Mouse (Mus musculus): ENCODE data around the gene 2210011C24Rik. TPM values are rescaled to one million over a fixed set of nuclear protein-coding genes. Genes with fewer than 3 reads are reported as not detected.

2210011C24Rik gene
- polyA plus RNA-seq (2012; rRNA removed): 1.4 and 2.4 TPM in 2 replicates

DNA sequence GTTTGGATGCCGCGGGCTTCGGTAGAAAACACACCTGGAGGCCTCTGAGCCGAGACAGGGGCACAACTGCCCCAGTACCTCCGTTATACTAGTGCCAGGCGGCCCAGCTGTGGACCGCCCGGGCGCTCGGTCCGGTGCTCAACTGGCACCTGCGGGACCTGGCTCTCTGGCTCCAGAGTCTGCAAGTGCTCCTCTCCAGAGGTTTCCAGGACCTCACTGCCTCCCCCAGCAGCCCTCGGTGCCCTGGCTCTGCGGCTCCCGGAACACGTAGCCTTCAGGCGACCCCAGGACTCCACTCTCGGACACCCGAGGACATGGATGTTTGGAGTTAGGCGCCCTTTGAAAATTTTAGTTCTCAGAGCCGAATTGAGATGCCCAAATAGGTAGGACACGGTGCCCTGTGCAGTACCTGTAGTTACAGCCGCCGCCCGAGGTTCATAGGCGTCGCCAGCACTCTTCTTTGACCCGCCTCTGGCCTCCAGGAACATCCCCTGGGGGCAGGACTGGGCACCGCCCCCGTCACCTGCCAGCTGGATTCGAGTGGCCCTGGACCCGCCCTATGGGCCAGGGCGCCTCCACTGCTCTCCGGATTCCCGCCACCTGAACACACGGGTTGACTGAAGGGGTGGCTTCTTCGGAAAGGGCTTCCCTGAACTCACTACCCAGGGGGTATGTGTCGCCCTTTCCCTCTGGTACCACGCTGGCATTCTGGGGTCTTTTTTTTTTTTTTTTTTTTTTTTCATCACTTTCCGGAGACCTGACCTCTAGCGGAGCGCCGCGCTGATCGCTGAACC lies at the start of gene 2210011C24Rik:
Gene 2210011C24Rik, minus strand, starts transcription at position 467 of the 794 bp plus-strand sequence.
- no peak for DNase-seq (ENCODE audit: extremely low spot score in 1 of 2, low spot score in 1 of 2)

DNA sequence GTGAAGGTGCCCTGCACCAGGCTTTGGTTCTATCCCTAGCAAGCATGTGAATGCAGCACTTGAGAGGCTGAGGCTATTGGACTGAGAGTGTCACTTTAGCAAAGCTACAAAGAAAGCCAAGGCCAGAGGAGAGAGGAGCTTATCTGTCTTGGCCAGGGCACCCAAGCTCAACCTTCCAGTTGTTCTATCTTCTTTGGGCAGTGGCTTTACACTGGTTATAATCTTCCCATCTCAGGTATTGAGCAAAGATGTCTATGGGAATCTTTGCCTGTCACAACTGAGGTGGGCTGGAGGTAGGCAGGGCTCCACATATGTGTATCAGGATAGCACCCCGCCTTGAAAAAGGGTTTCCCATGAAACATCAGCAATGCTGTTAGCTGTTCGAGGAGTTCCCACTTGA lies 48.3 kb upstream of the 2210011C24Rik start:
- DNase-seq (ENCODE audit: extremely low spot score in 1 of 2, low spot score in 1 of 2): no peak

DNA sequence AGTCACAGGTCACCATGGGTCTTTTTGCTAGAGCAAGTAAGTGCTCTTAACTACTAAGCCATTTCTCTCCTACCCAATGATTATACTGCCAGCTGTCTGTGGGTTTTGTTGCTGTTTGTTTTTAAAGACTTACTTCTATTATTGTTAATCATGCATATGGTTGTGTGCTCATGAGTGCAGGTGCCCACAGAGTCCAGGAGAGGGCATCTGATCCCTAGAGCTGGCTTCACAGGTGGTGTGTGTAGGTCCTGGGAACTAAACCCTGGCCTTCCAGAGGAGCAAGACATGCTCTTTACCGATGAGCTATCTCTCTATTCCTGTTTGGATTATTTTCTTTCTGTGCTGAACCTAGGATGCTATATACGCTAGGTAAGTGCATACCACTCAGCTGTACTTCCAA lies 47.3 kb upstream of the 2210011C24Rik start:
- no peak for DNase-seq (ENCODE audit: extremely low spot score in 1 of 2, low spot score in 1 of 2)

DNA sequence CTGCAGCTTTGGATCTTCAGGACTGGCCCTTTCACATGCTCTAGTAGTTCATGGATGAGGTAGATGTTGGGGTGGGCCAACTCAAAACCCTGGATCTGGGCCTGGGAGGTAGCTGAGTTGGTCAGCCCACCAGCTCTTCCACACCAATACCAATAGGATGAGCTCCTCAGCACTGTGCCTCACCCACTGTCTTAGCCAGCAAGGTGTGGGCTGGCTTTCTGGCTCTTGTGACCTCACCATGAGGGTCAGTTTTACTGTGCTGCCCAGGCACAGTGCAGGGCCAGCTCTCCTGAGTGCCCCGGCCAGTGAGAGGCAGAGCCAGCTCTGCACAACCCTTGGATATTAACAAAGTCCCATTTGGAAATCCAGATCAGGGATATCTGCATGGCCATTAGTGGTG lies 45.9 kb upstream of the 2210011C24Rik start:
- DNase-seq (ENCODE audit: extremely low spot score in 1 of 2, low spot score in 1 of 2): no peak

DNA sequence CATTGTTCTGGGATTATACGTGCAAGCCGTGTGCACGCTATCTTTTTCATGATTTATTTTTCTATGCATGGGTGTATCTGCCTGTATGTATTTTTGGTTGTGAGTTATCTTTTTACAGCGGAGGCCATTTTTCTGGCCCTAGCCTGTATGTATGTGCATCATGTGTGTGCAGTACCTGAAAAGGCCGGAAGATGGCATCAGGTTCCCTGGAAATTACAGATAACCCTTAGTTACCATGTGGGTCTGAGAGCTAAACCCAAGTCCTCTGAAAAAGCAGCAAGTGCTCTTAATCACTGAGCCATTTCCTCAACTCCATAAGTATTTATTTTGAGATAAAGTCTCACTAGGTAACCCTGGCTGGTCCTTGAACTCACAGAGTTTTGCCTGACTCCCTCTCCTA lies 41.3 kb upstream of the 2210011C24Rik start:
- DNase-seq (ENCODE audit: extremely low spot score in 1 of 2, low spot score in 1 of 2): no peak

DNA sequence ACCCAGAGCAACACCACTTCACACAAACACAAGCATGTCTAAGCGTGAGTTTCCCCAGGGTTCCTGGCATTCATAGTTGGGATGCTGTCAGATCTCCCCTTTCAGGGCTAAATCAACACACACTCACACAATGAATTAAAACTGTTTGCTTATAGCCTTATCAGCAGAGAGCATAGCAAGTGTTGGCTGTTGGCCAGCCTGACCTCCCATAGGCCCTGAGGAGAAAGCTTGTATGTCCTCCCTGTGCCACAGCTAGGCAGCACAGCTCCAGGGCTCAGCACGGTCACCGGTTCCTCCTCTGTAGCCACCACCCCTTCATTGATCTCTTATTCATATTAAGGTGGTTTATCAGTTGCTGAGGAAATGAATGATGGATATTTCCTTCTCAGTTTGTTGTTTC lies 40.8 kb upstream of the 2210011C24Rik start:
- DNase-seq (ENCODE audit: extremely low spot score in 1 of 2, low spot score in 1 of 2): no peak

DNA sequence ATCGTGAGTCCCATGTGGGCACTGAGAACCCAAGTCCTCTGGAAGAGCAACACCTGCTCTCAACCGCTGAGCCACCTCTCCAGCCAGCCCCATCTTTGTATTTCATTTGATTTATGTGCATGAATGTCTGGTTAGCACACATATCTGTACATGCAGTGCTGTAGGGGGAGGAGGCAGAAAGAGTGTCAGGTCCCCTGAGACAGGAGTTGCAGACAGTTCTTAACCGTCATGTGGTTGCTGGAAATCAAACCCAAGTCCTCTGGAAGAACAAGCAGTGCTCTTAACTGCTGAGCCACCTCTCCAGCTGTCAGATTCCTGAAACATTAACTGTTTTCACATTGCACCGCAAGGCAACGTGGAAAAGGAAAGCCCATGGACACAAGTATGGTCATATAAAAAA lies 36.2 kb upstream of the 2210011C24Rik start:
- DNase-seq (ENCODE audit: extremely low spot score in 1 of 2, low spot score in 1 of 2): no peak

DNA sequence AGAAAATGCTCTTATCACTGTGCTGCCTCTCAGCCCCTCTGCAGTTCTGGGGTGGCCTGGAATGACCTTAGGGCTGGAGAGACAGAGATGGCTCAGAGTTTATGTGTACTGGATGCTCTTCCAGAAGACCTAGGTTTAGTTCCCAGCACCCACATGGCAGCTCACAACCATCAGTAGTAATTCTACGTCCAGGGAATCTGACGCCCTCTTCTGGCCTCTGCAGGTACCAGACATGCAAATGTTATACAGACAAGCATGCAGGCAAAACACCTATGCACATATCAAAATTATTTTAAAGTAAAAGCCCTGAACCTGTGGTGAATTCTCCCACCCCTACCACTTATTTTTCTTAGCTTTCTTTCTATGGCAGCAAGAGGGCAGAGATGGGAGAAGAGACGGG lies 34.5 kb upstream of the 2210011C24Rik start:
- no peak for DNase-seq (ENCODE audit: extremely low spot score in 1 of 2, low spot score in 1 of 2)

DNA sequence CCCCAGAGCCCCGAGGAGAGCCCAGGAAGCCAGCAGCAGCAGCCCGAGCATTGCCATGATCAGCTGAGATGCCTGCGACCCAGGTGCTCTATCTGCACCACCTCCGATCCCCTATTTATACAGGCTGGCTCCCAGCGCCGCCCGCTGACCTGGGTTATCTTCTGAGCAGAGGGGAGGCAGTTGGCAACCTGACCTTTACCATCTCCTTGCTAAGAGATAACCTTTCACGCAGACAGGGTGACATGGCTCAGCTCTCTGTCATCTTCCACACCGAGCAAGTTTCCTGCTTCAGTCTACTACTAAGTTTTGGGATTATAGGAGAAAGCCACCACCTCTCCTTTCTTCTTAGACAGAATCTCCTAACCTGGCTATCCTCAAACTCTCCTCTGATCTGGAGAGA lies 32.9 kb upstream of the 2210011C24Rik start, which contains the start of gene Rln3:
Gene Rln3, minus strand, starts transcription at position 101 of the 400 bp plus-strand sequence.
- no peak for DNase-seq (ENCODE audit: extremely low spot score in 1 of 2, low spot score in 1 of 2)

DNA sequence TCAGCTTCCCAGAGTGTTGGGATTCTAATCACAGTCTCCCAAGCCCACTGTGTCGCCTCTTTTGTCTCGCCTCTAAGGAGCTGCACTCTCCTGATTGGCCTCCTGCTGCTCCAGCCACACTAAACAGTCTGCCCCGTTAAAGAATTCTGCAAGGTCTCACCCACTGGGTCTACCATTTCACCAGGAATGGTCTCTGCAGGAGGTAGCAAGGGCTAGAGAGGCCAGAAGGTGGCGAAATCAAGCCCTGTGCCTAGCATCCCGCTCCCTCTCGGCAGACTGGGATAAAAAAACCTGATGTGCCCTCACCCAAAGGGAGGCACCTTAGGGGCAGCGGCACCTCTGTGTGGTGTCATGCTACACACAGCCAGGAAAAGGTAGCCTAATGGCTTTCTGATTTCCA lies 32.1 kb upstream of the 2210011C24Rik start:
- no peak for DNase-seq (ENCODE audit: extremely low spot score in 1 of 2, low spot score in 1 of 2)

DNA sequence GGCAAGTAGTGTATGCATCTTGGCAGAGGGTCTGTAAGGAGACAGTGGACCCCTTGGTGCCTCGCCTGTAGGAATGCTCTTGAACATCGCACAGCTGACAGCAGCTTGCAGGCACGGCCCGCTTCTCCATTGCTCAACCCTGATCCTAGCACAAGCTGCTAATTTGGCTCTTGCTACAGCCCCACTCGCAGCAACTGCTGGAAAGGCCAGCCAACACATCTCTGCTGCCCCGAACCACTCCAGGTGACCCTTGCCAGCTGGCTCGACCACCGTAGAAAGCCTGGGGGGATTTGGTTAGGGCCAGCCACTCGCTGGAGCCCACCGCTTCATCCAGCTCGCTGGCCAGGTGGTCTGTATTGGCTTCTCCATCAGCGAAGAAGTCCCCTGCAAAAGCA lies 31.0 kb upstream of the 2210011C24Rik start:
- no peak for DNase-seq (ENCODE audit: extremely low spot score in 1 of 2, low spot score in 1 of 2)

DNA sequence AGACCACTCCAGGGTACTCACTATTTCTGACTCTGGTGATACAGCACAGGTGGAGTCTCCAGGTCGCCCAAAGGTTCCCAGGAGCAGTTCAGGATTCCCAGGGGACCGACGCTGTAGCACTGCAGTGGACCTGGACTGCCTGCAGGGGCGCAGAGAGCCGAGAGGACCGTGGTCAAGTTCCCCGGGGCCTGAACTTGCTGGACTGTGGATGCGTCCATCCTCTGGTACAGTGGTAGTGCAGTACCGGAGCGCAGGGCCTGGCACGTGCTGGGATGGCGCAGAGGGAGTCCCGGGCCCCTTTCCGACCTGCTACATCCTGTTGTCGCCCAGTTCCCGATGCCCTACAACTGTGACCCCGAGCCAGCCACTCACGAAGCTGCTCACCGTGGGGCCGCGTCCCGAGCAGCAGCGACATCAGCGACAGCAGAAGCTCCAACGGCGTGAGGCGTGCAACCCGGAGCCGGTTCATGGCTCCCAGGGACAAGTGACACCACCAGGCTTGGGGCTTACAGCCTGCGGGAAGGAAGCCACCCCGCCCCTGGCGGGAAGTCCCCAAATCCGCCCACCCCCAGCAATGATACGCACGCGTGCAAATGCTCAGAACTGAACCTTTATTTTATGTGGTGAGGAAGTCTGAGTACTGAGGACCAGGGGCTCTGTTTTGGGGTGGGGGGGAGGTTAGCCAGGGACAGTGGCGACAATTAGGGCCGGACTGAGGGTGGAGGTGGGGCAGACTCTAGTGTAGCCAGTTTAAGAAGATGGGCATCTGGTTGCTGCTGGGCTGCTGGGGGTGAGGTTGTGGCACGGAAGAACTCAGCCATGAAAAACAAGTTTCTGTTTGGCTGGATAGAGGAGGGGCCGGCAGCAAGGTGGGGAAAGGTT lies 30.3 kb upstream of the 2210011C24Rik start, which contains the start of gene Il27ra:
Gene Il27ra, minus strand, starts transcription at position 524 of the 882 bp plus-strand sequence.
- DNase-seq (ENCODE audit: extremely low spot score in 1 of 2, low spot score in 1 of 2): no peak

DNA sequence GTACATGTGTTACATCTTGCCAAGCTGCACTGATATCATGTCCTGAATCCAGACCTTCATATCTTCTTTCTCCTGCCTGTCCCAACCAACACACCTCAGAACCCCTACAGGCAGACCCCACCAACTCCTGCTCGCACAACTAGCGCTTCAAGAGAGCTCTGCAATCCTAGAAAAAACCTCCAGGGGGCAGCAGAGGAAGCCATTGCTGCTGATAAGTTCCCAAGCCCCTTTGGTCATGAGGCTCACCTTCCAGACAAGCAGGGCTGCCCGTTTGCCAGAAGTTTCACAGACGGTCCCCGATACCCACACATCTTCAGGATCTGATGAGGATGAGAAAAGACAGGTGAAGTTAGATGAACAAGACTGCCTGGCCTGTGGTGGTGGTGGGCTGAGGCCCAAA lies 27.1 kb upstream of the 2210011C24Rik start:
- DNase-seq (ENCODE audit: extremely low spot score in 1 of 2, low spot score in 1 of 2): peak in 1 of 2 experiments; percentile 87

DNA sequence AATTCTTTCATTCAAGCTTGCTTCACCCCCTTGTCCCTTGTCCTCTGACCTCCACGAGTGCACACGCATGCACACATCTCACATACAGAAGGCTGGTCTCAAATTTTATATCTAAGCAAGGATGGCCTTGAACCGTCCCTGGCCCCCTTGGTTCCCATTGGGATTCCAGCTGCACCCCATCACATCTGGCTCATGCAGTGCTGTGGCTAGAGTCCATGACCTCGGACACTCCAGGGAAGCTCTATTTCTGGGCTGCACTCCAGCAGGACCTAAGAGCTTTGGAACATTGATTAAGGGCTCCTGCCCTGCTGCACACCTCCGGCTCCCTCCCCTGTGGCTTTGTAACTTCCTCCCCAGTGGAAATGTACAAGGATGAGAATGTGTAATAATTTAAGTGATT lies 26.0 kb upstream of the 2210011C24Rik start:
- no peak for DNase-seq (ENCODE audit: extremely low spot score in 1 of 2, low spot score in 1 of 2)

DNA sequence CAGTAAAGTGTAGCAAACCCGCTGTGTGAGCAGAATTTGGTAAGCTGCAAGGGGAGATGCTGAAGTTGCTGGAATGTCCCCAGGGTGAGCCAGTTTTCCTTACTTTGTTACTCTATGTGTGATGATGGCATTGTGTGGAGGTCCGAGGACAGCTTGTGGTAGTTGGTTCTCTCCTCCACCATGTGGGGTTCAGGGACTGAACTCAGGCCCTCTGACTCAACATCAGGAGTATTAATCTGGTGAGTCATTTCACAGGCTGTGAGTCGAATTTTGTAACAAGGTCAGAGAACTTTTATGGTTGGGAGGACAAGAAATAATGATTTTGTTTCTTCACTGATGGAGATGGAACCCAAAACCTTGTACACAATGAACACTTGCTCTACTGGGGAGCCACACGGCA lies 20.8 kb upstream of the 2210011C24Rik start:
- DNase-seq (ENCODE audit: extremely low spot score in 1 of 2, low spot score in 1 of 2): no peak

DNA sequence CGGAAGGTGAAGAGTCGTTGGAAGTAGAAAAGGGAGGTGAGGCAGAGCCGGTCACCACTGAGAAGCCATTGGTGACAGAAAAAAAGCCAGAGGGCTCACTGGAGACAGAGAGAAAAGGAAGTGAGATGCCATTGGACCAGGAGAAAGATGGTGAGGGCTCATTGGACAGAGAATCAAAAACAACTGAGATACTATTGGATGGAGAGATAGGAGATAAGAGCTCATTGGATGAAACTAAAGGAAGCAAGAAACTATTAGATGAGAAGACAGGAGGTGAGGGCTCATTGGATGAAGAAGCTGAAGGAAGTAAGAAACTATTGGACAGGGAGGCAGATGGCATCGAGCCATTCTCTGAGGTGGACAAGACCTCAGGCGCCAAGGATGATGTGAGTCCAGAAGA lies 17.3 kb upstream of the 2210011C24Rik start:
- DNase-seq (ENCODE audit: extremely low spot score in 1 of 2, low spot score in 1 of 2): no peak

DNA sequence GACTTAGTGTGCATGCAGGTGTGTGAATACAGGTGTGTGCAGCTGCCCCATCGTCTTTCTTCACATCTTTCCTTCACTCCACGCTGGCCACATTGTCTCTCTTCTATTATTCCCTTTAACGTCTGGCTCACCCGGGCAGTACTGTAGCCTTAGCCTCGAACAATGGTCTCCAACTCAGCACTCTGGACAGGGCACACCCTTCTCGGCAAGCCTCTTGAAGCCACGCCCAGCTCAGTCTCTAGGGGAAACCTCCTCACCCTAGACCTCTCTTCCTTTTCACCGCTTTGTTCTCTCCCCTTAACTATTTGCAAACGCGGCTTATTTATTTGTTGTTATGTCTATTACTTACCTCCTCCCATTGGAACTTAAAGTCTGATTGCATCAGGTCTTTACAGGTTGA lies 15.5 kb upstream of the 2210011C24Rik start:
- DNase-seq (ENCODE audit: extremely low spot score in 1 of 2, low spot score in 1 of 2): no peak

DNA sequence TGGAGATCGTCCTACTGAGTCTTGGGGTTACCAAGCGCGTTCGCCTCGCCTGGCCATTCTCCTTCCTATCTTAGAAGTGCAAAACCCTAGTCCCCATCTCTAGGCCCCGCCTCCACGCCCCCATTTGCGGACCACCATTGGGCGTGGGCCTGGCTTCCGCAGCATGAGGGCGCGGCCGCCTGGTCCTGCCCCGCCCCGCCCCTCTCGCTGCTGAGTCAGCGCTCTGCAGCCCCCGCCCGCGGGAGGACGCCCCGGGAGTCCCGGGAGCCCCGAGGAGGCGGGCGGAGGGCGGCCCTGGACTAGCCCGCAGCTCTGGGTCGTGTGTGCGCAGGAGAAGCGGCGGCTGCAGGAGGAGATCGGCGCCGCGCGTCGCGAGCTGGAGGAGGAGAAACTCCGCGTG lies 13.9 kb upstream of the 2210011C24Rik start:
- no peak for DNase-seq (ENCODE audit: extremely low spot score in 1 of 2, low spot score in 1 of 2)

DNA sequence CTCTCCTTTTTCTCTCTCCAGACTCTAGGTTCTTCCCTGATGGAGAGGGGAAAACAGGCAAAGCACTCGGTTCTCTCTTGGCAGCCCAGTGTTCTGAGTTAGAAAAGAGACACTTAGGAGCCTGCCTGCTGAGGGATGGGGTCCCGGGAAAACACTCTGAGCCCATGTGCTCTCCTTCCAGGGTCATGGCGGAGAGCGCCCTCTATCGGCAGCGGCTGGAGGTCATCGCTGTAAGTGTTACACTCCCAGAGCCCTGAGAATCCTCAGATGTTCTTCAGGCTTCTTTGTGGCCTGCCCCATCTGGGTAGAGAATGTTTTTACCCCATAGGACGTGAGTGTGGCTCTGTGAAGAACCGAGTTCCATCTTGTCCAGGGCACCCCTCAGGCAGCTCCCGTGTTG lies 12.2 kb upstream of the 2210011C24Rik start:
- DNase-seq (ENCODE audit: extremely low spot score in 1 of 2, low spot score in 1 of 2): no peak

DNA sequence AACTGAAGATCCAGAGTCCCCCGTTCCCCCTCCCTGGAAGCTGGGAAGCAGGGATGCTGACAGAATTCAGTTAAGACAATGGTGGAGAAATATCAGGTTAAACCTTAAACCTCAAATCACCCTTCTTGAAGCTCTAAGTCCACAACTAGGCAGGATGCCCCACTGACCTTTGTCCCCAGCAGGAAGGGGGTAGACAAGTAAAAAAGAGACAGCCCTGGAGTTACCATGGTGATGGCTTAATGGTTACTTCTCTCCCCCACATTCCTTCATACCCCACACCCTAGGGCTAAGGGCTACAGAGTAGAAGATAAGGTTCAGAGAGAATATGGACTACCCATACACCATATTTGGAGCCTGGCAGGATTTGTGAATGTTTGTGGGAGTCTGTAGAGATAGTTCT lies 11.7 kb upstream of the 2210011C24Rik start:
- DNase-seq (ENCODE audit: extremely low spot score in 1 of 2, low spot score in 1 of 2): no peak

DNA sequence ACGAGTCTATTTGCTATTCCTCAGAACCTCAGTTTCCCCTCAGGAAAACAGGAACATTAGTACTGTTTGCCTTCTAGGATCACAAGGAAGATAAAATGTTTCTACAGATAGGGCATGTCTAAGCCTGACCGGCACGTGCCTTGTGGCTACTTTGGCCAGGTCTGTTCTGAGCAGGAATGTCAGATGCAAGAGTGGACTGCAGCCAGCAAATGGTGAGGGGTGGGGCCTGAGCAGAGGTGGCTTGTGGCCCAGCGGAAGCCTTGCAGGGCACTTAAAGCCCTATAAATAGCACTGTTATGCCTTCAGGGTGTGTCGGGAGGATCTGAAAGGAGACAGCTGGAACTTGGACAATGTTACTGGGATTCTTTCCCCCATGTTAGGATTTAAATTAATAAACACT lies 11.1 kb upstream of the 2210011C24Rik start:
- DNase-seq (ENCODE audit: extremely low spot score in 1 of 2, low spot score in 1 of 2): no peak

DNA sequence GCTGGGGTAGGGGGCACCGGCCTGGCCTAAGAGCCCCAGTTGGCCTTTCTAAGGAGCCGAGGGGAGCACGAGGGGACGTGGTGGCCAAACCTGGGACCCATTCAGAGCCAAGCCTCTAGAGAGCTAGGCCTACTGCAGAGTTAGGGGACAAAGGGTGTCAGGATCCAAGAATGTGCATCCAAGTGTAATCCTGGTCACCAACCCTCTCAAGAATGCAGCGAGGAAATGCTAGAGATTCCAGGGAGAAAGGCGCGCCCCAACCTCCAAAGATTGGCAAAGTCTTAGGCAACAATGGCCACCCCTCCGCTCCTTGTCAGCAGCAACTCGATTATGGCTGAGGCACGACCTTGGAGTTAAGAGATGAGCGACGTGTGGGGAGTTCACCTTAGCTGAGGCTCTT lies 9.6 kb upstream of the 2210011C24Rik start:
- no peak for DNase-seq (ENCODE audit: extremely low spot score in 1 of 2, low spot score in 1 of 2)

Measured in frontal cortex, adult 2 months (tissue).